Mouse (Mus musculus): ENCODE measurements at regions not wholly inside any gene's neighbourhood (a gene's known extent, or its start where the extent isn't known, plus 50 kb on each side); places are given as distances from the start of the nearest gene placed in this dataset.

DNA sequence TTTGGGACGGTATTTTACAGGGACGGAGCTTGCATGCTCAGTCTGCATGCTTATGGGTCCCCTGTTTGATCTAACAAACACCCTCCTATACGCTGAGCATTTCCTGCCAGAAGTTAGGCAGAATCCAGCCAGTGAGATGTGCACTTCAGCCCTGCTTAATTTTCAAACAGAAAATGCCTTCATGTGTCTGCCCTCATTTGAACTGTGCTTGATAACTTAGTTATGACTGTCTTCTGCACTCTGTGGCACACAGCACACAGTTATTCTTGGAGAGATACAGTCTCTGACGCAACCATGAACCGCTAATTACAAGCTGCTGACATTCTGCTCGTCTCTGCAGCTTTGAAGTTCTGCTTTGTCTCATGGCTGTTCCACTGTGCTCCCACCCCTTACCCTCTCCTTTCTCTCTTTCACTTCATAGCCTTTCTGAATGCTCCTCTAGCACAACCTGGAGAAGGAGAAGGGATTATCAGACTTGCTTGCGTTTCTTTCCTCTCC lies 160.2 kb downstream of the Gm11361 start:
- TF ChIP-seq CTCF (IDR thresholded peaks at IDR 0.05; ENCODE audit: borderline replicate concordance, insufficient read depth, low read depth, low read length) = no peak
- no peak for TF ChIP-seq POLR2A (IDR thresholded peaks at IDR 0.05; ENCODE audit: borderline replicate concordance, insufficient read depth, low read length)
